Mouse (Mus musculus): ENCODE measurements around the gene Lysmd1. TPM values are rescaled to one million over a fixed set of nuclear protein-coding genes. Genes with fewer than 3 reads are reported as not detected.
A peak's percentile ranks its signal among the peaks of the same experiment; 100 is the strongest.

The Lysmd1 gene
- polyA plus RNA-seq, 1 experiment from 2014 or later: 8.8 TPM

DNA sequence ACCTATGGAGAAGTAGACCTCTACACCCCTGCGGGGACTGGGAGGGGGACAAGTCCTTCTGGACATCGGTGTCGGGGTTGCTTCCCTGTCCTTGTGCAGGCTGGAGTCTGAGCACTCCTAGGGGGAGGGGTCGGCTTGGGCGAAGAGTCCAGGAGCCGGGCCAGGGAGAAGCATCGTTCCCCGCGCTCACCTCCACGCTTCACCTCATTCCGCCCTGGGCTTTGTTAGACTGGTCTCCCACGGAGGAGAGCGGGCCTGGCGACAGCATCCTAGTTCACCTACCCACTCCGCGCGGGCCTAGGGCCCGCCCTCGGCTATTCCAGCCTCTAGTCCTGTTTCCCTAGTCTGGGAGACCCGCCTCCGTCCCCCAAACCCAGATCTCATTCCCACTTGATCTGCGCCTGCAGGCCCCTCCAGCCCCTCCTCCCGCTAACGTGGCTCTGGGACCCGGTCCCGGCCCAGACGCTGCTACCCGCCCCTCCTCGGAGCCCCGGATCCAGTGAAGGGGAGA is 27.2 kb downstream of the Lysmd1 start:
- Histone ChIP-seq H3K4me3 (peak overlapping the region; percentile 75), H3K27ac (replicated peaks) (no peak overlapping the region), H3K4me2 (peak overlapping the region; percentile 94), H3K9me3 (no peaks in the 10 kb centered on the region), H3K9ac (peak overlapping the region; percentile 85), H3K36me3 (peaks cover 8% of the 10 kb centered on the region; the same call in 1 of the 2 replicates), H3K4me1 (peaks cover 46% of the 10 kb centered on the region), H3K27me3 (replicated peaks) (peaks cover 9% of the 10 kb centered on the region; the same call in 1 of the 2 replicates)
- no peak for ATAC-seq (ENCODE audit: extremely low read depth, insufficient number of reproducible peaks, low FRiP score, low TSS enrichment)
- WGBS: 2% methylated on average over 29 of the region's 30 CpGs

DNA sequence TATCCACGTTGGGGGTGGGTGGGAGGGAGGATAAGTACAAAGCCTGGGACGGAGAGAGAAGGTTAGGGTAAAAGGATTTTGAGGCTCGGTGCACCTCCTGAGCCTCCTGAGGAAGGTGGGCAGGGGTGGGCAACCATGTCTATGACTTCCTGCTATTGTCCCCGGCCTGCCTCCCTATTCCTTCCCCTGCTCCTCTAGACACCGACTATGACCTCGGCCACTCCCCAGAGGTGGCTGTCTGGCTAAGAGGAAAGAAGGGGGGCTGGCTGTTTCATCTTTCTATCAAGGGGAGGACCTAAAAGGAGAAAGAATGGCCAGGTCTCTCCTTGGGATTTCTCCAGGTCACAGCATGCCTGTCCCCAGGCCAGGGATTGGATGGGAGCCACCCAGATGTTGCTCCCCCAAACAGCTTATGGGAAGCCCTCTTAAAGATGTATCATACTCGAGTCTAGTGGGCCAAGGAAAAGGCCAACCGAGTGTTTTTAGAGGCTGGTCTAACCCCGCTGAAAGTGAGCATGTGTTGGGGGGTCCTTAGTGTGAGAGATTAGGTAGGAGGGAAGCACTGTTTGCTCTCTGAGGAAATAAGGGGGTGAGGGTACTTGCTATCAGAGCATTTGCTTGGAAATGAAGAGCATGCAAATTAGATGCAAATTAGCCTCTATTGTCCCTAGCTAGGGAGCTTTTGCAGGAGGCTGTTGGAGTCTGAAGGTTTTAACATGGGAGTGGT is 27.9 kb downstream of the Lysmd1 start:
- Histone ChIP-seq H3K9me3 (no peaks in the 10 kb centered on the region), H3K27ac (replicated peaks) (no peak overlapping the region), H3K9ac (peak overlapping the region; percentile 85), H3K27me3 (replicated peaks) (peaks cover 9% of the 10 kb centered on the region; the same call in 1 of the 2 replicates), H3K4me2 (peak overlapping the region; percentile 94), H3K4me3 (peak overlapping the region; percentile 75), H3K36me3 (peaks cover 13% of the 10 kb centered on the region), H3K4me1 (peaks cover 46% of the 10 kb centered on the region)
- WGBS: 9% methylated on average over 9 of the region's 9 CpGs
- ATAC-seq (ENCODE audit: extremely low read depth, insufficient number of reproducible peaks, low FRiP score, low TSS enrichment): no peak

DNA sequence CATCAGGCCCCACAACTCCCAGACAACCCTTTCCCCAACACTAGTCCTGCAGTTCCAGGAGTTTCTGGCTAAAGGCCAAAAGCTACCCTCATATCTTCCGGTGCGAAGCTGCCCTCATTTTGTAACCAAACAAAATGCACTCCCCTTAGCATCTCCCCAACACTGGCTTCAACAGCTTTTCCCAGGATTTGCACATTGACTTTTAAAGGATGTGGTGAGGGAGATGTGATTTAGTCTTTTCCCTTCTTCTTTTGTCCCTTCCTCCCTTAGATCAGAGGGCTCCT is 28.4 kb downstream of the Lysmd1 start:
- H3K4me3 ChIP-seq: no peak overlapping the region
- 21% methylated on average over 2 of the region's 2 CpGs for WGBS

DNA sequence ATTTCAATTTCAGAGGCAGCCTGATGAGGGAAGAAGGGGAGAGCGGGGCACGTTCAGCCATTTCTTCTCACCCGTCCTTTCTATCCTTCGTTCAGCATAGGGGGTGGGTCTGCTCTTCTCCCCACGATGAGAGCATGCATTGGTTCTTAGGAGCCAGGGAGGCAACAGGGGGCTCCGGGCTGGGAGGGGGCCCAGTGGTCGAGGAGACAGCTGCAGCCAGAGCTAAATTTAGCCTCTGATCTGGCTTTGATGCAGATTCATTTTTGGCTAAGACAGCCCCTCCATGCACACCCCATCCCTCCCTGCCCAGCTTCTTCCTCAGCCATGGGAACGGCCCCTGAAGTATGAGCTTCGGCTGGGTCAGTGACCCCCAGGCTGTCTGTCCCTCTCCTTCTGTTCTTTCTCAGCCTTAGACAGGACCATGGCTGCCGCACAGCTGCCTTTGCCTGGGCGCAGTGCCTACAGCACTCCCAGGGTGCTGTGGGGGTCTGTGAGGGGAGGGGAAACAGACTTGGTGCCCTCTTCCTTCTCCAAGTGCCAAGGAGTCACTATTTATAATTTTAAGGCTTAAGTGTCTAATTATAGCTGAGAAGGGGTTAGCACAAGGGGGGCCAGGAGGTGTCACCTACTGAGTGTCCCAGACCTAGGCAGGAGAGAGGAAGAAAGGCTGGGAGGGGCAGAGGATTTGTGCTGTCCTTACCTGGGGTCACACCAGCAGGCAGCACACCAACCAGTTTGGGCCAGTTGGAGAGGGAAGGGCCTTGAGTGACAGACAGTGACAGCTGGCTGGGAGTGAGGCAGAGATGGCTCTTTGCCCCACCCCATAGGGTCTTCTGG is 29.7 kb downstream of the Lysmd1 start:
- H3K36me3 ChIP-seq: peaks cover 27% of the 10 kb centered on the region
- peaks cover 23% of the 10 kb centered on the region; the same call in 1 of the 2 replicates for H3K27me3 ChIP-seq (replicated peaks)
- WGBS: 40% methylated on average over 11 of the region's 11 CpGs
- no peak overlapping the region for H3K27ac ChIP-seq (replicated peaks)
- no peak for ATAC-seq (ENCODE audit: extremely low read depth, insufficient number of reproducible peaks, low FRiP score, low TSS enrichment)
- peak overlapping the region; percentile 42 for H3K4me2 ChIP-seq
- H3K9ac ChIP-seq: peak overlapping the region; percentile 48; the same call in 1 of the 2 replicates
- H3K4me3 ChIP-seq: no peak overlapping the region
- H3K9me3 ChIP-seq: no peaks in the 10 kb centered on the region
- peaks cover 46% of the 10 kb centered on the region for H3K4me1 ChIP-seq

More for the DNA sequence above, 28.4 kb downstream of the Lysmd1 start:
- peak overlapping the region; percentile 94 for H3K4me2 ChIP-seq
- peaks cover 11% of the 10 kb centered on the region; the same call in 1 of the 2 replicates for H3K27me3 ChIP-seq (replicated peaks)
- H3K9me3 ChIP-seq: no peaks in the 10 kb centered on the region
- peaks cover 18% of the 10 kb centered on the region for H3K36me3 ChIP-seq
- H3K4me1 ChIP-seq: peaks cover 46% of the 10 kb centered on the region
- no peak overlapping the region for H3K9ac ChIP-seq
- no peak for ATAC-seq (ENCODE audit: extremely low read depth, insufficient number of reproducible peaks, low FRiP score, low TSS enrichment)
- no peak overlapping the region for H3K27ac ChIP-seq (replicated peaks)

DNA sequence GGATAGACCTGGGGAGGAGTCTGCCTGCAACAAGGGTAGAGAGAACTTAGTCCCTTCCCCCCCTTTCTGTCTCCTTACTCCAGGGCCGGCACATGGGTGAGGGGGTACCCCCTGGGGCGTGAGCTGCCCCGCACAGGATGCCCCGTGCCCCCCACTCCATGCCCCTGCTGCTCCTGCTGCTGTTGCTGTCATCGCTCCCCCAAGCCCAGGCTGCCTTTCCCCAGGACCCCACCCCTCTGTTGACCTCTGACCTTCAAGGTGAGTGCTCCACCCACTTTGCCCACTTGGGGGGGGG is 30.3 kb downstream of the Lysmd1 start:
- ATAC-seq (ENCODE audit: extremely low read depth, insufficient number of reproducible peaks, low FRiP score, low TSS enrichment): no peak

DNA sequence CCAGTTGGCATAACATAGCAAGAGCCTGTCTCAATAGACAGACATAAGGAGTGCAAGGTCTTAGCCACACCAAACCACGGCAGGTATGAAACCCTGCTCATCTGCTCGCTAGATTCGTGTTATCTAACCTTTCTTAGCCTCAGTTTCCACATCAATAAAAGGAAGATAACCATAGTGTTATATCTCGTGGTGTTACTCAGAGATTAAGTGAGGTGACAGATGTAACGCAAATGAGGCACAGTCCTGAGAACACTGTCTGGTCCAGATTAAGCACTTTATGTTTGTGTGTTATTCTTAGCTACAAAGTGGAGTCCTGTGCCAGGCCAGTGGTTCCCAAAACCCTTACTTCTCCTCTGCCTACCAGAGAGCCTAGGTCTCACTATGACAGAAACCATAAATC is 31.0 kb downstream of the Lysmd1 start:
- Histone ChIP-seq H3K36me3 (peaks cover 36% of the 10 kb centered on the region), H3K27ac (replicated peaks) (0 out of 2 replicates have a peak overlapping the region, but pooled peaks have one; percentile 3), H3K4me1 (peaks cover 41% of the 10 kb centered on the region), H3K9me3 (no peaks in the 10 kb centered on the region), H3K27me3 (replicated peaks) (peaks cover 35% of the 10 kb centered on the region), H3K4me2 (no peak overlapping the region), H3K9ac (no peak overlapping the region), H3K4me3 (no peak overlapping the region)
- ATAC-seq (ENCODE audit: extremely low read depth, insufficient number of reproducible peaks, low FRiP score, low TSS enrichment): no peak
- WGBS: 52% methylated on average over 5 of the region's 5 CpGs

More for the DNA sequence above, 30.3 kb downstream of the Lysmd1 start:
- no peak overlapping the region for H3K4me2 ChIP-seq
- whole genome bisulfite sequencing: 74% methylated on average over 5 of the region's 5 CpGs
- no peak overlapping the region for H3K9ac ChIP-seq
- H3K36me3 ChIP-seq: peaks cover 30% of the 10 kb centered on the region
- H3K9me3 ChIP-seq: no peaks in the 10 kb centered on the region
- no peak overlapping the region for H3K4me3 ChIP-seq
- no peak overlapping the region for H3K27ac ChIP-seq (replicated peaks)
- H3K4me1 ChIP-seq: peaks cover 46% of the 10 kb centered on the region
- peaks cover 28% of the 10 kb centered on the region; the same call in 1 of the 2 replicates for H3K27me3 ChIP-seq (replicated peaks)

- Histone ChIP-seq H3K36me3 (peaks cover 58% of the 10 kb centered on the region), H3K4me3 (no peak overlapping the region), H3K27me3 (replicated peaks) (peaks cover 81% of the 10 kb centered on the region), H3K9me3 (no peaks in the 10 kb centered on the region), H3K27ac (replicated peaks) (no peak overlapping the region), H3K9ac (no peak overlapping the region), H3K4me1 (peaks cover 20% of the 10 kb centered on the region), H3K4me2 (no peak overlapping the region)
- ATAC-seq (ENCODE audit: extremely low read depth, insufficient number of reproducible peaks, low FRiP score, low TSS enrichment): no peak
- 81% methylated on average over 10 of the region's 10 CpGs for WGBS
These were observed 36.1 kb downstream of the Lysmd1 start for GRCm38 (mm10) chr3:95169996-95170395.

GRCm38 (mm10) chr3:95171105-95171504 is 37.2 kb downstream of the Lysmd1 start:
- peaks cover 19% of the 10 kb centered on the region for H3K4me1 ChIP-seq
- peaks cover 55% of the 10 kb centered on the region for H3K36me3 ChIP-seq
- no peak overlapping the region for H3K4me3 ChIP-seq
- H3K9ac ChIP-seq: no peak overlapping the region
- no peaks in the 10 kb centered on the region for H3K9me3 ChIP-seq
- 75% methylated on average over 6 of the region's 6 CpGs for WGBS
- H3K4me2 ChIP-seq: no peak overlapping the region
- no peak for ATAC-seq (ENCODE audit: extremely low read depth, insufficient number of reproducible peaks, low FRiP score, low TSS enrichment)
- H3K27me3 ChIP-seq (replicated peaks): peaks cover 88% of the 10 kb centered on the region
- no peak overlapping the region for H3K27ac ChIP-seq (replicated peaks)

- peak overlapping the region; percentile 76 for H3K4me2 ChIP-seq
- H3K27ac ChIP-seq (replicated peaks): no peak overlapping the region
- H3K9ac ChIP-seq: peak overlapping the region; percentile 73
- peaks cover 41% of the 10 kb centered on the region for H3K36me3 ChIP-seq
- peaks cover 79% of the 10 kb centered on the region for H3K27me3 ChIP-seq (replicated peaks)
- no peaks in the 10 kb centered on the region for H3K9me3 ChIP-seq
- ATAC-seq (ENCODE audit: extremely low read depth, insufficient number of reproducible peaks, low FRiP score, low TSS enrichment): no peak
- H3K4me1 ChIP-seq: peaks cover 19% of the 10 kb centered on the region
- H3K4me3 ChIP-seq: peak overlapping the region; percentile 50
- WGBS: 16% methylated on average over 84 of the region's 84 CpGs
These were observed 38.8 kb downstream of the Lysmd1 start for GRCm38 (mm10) chr3:95172526-95173255.

GRCm38 (mm10) chr3:95173256-95173949 is 39.5 kb downstream of the Lysmd1 start:
- Histone ChIP-seq H3K9me3 (no peaks in the 10 kb centered on the region), H3K4me2 (peak overlapping the region; percentile 76), H3K4me3 (peak overlapping the region; percentile 50), H3K27ac (replicated peaks) (no peak overlapping the region), H3K36me3 (peaks cover 36% of the 10 kb centered on the region), H3K9ac (peak overlapping the region; percentile 73), H3K4me1 (peaks cover 19% of the 10 kb centered on the region), H3K27me3 (replicated peaks) (peaks cover 73% of the 10 kb centered on the region)
- no peak for ATAC-seq (ENCODE audit: extremely low read depth, insufficient number of reproducible peaks, low FRiP score, low TSS enrichment)
- WGBS: 5% methylated on average over 58 of the region's 58 CpGs
